Mouse (Mus musculus): ENCODE measurements around the gene Ash1l. TPM values are rescaled to one million over a fixed set of nuclear protein-coding genes. Genes with fewer than 3 reads are reported as not detected.
"Not testable (repeated sequence)": the region's sequence is repeated elsewhere in the genome, so short reads cannot be mapped to it uniquely, and the experiment has no call there.

Ash1l gene
- polyA plus RNA-seq, 1 experiment = 5.7 TPM

- DNase-seq (ENCODE audit: low read depth in 1 of 2, low spot score in 2 of 2) = no peak
- H3K4me3 ChIP-seq (ENCODE audit: extremely low read depth, insufficient read depth, insufficient read length) = peak overlapping the region; percentile 93
- H3K36me3 ChIP-seq (ENCODE audit: control insufficient read depth, insufficient read depth, low read length) = no peaks in the 10 kb centered on the region
- peaks cover 2% of the 10 kb centered on the region; the same call in 1 of the 2 replicates for H3K4me1 ChIP-seq (ENCODE audit: control insufficient read depth, insufficient read depth, insufficient read length)
- H3K27ac ChIP-seq (ENCODE audit: insufficient read depth, low read length) = peak overlapping the region; percentile 97
- WGBS = 2% methylated on average over 5 of the region's 5 CpGs
- H3K27me3 ChIP-seq (ENCODE audit: control insufficient read depth, insufficient read depth, low read length) = no peaks in the 10 kb centered on the region
- TF ChIP-seq CTCF (IDR thresholded peaks at IDR 0.05; ENCODE audit: extremely low read depth, insufficient read depth, insufficient read length, insufficient replicate concordance) = no peak
- no peak for TF ChIP-seq POLR2A (IDR thresholded peaks at IDR 0.05; ENCODE audit: low read depth, low read length)
Observed at GRCm38 (mm10) chr3:88951327-88951800, 942 bp downstream of the Ash1l start.

DNA sequence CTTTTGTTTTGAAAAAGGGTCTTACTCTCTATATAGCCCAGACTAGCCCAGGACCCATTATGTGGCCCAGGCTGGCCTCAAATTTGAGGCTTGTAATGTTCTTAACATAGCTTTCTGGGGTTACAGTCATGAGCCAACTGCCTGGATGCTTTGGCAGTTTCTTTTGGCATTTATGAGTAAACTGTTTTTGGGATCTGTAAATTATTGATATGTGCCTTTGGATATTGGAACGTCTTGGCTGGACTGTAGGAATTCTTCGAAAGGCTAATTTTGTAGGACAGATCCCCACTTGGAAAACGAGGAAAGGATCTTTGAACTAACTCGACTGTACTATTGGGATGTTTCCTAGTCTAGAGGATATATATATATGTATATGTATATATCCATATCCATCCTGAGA lies 2.8 kb downstream of the Ash1l start:
- H3K27ac ChIP-seq (ENCODE audit: insufficient read depth, low read length) = no peak overlapping the region
- H3K4me3 ChIP-seq (ENCODE audit: extremely low read depth, insufficient read depth, insufficient read length) = no peak overlapping the region
- 85% methylated on average over 4 of the region's 4 CpGs for WGBS
- DNase-seq (ENCODE audit: low read depth in 1 of 2, low spot score in 2 of 2) = no peak
- peaks cover 2% of the 10 kb centered on the region; the same call in 1 of the 2 replicates for H3K4me1 ChIP-seq (ENCODE audit: control insufficient read depth, insufficient read depth, insufficient read length)
- H3K36me3 ChIP-seq (ENCODE audit: control insufficient read depth, insufficient read depth, low read length) = no peaks in the 10 kb centered on the region
- no peaks in the 10 kb centered on the region for H3K27me3 ChIP-seq (ENCODE audit: control insufficient read depth, insufficient read depth, low read length)
- TF ChIP-seq POLR2A (IDR thresholded peaks at IDR 0.05; ENCODE audit: low read depth, low read length) (no peak), CTCF (IDR thresholded peaks at IDR 0.05; ENCODE audit: extremely low read depth, insufficient read depth, insufficient read length, insufficient replicate concordance) (no peak)

DNA sequence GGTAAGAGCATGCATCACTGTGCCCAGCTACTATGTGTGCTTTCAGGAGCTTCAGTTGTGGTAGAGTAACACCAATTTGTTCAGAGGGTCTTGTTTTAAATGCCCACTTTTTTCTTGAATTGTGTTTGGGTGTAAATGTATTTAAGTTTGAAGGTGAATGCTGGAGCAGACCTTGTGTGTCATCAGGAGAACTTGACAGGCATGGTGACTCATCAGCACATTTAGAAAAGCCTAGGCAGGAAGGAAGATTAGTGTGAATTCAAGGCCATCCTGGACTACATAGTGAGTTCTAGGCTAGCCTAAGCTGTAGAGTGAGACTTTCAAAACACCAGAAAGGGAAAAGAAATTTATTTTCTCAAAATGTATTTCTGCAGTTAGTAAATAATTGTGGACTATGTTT lies 3.3 kb downstream of the Ash1l start:
- TF ChIP-seq POLR2A (IDR thresholded peaks at IDR 0.05; ENCODE audit: low read depth, low read length) = no peak
- no peak for TF ChIP-seq CTCF (IDR thresholded peaks at IDR 0.05; ENCODE audit: extremely low read depth, insufficient read depth, insufficient read length, insufficient replicate concordance)
- Histone ChIP-seq H3K36me3 (ENCODE audit: control insufficient read depth, insufficient read depth, low read length) (no peaks in the 10 kb centered on the region), H3K27ac (ENCODE audit: insufficient read depth, low read length) (no peak overlapping the region), H3K27me3 (ENCODE audit: control insufficient read depth, insufficient read depth, low read length) (no peaks in the 10 kb centered on the region), H3K4me3 (ENCODE audit: extremely low read depth, insufficient read depth, insufficient read length) (no peak overlapping the region), H3K4me1 (ENCODE audit: control insufficient read depth, insufficient read depth, insufficient read length) (peaks cover 2% of the 10 kb centered on the region; the same call in 1 of the 2 replicates)
- no peak for DNase-seq (ENCODE audit: low read depth in 1 of 2, low spot score in 2 of 2)

DNA sequence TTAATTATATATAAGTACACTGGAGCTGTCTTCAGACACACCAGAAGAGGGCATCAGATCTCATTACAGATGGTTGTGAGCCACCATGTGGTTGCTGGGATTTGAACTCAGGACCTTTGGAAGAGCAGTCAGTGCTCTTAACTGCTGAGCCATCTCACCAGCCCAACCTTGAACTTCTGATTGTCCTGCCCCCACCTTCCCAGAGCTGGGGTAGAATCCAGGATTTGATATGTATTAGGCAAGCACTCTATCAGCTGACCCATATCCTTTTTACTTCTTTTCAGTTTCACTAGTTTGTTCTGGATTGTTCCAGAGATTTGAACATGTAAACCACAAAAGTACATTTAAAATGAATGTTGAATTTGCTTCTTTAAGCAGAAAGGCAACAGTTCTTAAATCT lies 12.8 kb downstream of the Ash1l start:
- H3K4me3 ChIP-seq (ENCODE audit: extremely low read depth, insufficient read depth, insufficient read length); H3K27ac ChIP-seq (ENCODE audit: insufficient read depth, low read length); H3K27me3 ChIP-seq (ENCODE audit: control insufficient read depth, insufficient read depth, low read length); H3K4me1 ChIP-seq (ENCODE audit: control insufficient read depth, insufficient read depth, insufficient read length); DNase-seq (ENCODE audit: low read depth in 1 of 2, low spot score in 2 of 2); H3K36me3 ChIP-seq (ENCODE audit: control insufficient read depth, insufficient read depth, low read length): not testable (repeated sequence)

DNA sequence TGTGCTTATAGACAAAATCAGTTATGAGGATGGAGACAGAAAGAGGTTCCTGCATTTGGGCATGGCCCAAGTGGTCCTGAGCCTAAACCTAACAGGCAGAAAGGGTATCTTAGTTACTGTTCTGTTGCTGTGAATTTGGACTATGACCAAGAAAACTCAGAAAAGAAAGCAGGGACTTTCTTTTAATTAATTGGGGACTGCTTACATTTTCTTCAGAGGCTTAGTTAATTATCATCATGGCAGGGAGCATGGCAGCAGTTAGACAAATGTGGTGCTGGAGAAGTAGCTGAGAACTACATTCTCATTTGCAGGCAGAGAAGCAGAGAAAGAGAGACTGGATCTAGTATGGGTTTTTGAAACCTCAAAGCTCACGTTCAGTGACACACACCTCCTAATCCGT lies 24.6 kb downstream of the Ash1l start:
- H3K27me3 ChIP-seq (ENCODE audit: control insufficient read depth, insufficient read depth, low read length) = no peaks in the 10 kb centered on the region
- WGBS = 90% methylated on average over 2 of the region's 2 CpGs
- no peak overlapping the region for H3K4me3 ChIP-seq (ENCODE audit: extremely low read depth, insufficient read depth, insufficient read length)
- TF ChIP-seq POLR2A (IDR thresholded peaks at IDR 0.05; ENCODE audit: low read depth, low read length) (no peak), CTCF (IDR thresholded peaks at IDR 0.05; ENCODE audit: extremely low read depth, insufficient read depth, insufficient read length, insufficient replicate concordance) (no peak)
- no peaks in the 10 kb centered on the region for H3K4me1 ChIP-seq (ENCODE audit: control insufficient read depth, insufficient read depth, insufficient read length)
- DNase-seq (ENCODE audit: low read depth in 1 of 2, low spot score in 2 of 2) = no peak
- no peaks in the 10 kb centered on the region for H3K36me3 ChIP-seq (ENCODE audit: control insufficient read depth, insufficient read depth, low read length)
- H3K27ac ChIP-seq (ENCODE audit: insufficient read depth, low read length) = no peak overlapping the region

DNA sequence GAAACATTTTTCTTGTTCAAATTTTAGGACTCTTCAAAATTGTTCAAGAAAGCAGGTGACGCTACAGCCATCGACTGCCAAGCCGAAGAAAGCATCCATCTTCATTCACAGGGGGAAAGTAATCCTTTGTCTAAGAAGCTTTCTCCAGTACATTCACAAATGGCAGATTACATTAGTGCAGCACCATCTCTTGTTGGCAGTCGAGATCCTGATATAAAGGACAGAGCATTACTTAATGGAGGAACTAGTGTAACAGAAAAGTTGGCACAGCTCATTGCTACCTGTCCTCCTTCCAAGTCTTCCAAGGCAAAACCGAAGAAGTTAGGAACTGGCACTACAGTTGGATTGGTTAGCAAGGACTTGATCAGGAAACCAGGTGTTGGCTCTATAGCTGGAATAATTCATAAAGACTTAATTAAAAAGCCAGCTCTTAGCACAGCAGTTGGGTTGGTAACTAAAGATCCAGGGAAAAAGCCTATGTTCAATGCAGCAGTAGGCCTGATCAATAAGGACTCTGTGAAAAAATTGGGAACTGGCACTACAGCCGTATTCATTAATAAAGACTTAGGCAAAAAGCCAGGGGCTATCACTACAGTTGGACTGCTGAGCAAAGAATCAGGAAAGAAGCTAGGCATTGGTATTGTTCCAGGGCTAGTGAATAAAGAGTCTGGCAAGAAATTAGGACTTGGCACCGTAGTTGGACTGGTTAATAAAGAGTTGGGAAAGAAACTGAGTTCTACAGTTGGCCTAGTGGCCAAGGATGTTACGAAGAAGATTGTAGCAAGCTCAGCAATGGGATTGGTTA lies 31.0 kb downstream of the Ash1l start:
- Histone ChIP-seq H3K27me3 (ENCODE audit: control insufficient read depth, insufficient read depth, low read length) (no peaks in the 10 kb centered on the region), H3K4me1 (ENCODE audit: control insufficient read depth, insufficient read depth, insufficient read length) (no peaks in the 10 kb centered on the region), H3K27ac (ENCODE audit: insufficient read depth, low read length) (no peak overlapping the region), H3K4me3 (ENCODE audit: extremely low read depth, insufficient read depth, insufficient read length) (no peak overlapping the region), H3K36me3 (ENCODE audit: control insufficient read depth, insufficient read depth, low read length) (peaks cover 26% of the 10 kb centered on the region)
- no peak for DNase-seq (ENCODE audit: low read depth in 1 of 2, low spot score in 2 of 2)
- TF ChIP-seq CTCF (IDR thresholded peaks at IDR 0.05; ENCODE audit: extremely low read depth, insufficient read depth, insufficient read length, insufficient replicate concordance) (no peak), POLR2A (IDR thresholded peaks at IDR 0.05; ENCODE audit: low read depth, low read length) (no peak)
- WGBS = 95% methylated on average over 8 of the region's 8 CpGs

DNA sequence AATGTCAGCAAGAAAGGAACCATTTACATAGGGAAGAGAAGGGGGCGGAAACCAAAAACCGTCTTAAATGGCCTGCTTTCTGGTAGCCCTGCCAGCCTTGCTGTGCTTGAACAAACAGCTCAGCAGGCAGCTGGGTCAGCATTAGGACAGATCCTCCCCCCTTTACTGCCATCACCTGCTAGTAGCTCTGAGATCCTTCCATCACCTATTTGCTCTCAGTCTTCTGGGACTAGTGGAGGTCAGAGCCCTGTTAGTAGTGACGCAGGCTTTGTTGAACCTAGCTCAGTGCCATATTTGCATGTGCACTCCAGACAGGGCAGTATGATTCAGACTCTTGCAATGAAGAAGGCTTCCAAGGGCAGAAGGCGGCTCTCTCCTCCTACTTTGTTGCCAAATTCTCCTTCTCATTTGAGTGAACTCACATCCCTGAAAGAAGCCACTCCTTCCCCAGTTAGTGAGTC lies 33.5 kb downstream of the Ash1l start:
- no peaks in the 10 kb centered on the region for H3K27me3 ChIP-seq (ENCODE audit: control insufficient read depth, insufficient read depth, low read length)
- WGBS = 91% methylated on average over 4 of the region's 4 CpGs
- H3K36me3 ChIP-seq (ENCODE audit: control insufficient read depth, insufficient read depth, low read length) = peaks cover 26% of the 10 kb centered on the region
- no peak for DNase-seq (ENCODE audit: low read depth in 1 of 2, low spot score in 2 of 2)
- TF ChIP-seq CTCF (IDR thresholded peaks at IDR 0.05; ENCODE audit: extremely low read depth, insufficient read depth, insufficient read length, insufficient replicate concordance) = no peak
- TF ChIP-seq POLR2A (IDR thresholded peaks at IDR 0.05; ENCODE audit: low read depth, low read length) = no peak
- no peak overlapping the region for H3K4me3 ChIP-seq (ENCODE audit: extremely low read depth, insufficient read depth, insufficient read length)
- H3K27ac ChIP-seq (ENCODE audit: insufficient read depth, low read length) = no peak overlapping the region
- no peaks in the 10 kb centered on the region for H3K4me1 ChIP-seq (ENCODE audit: control insufficient read depth, insufficient read depth, insufficient read length)
